Mouse (Mus musculus) cerebellum, adult 2 months (tissue): Measurements from ENCODE around the gene Cyp3a25.

Source experiments
- CTCF ChIP-seq: fragments of 200-500 bp; IDR thresholded peaks from 2 replicates; pipeline ENCODE4 v1.5.1; 2011; ENCODE audit warnings: low read depth, mild to moderate bottlenecking, control low read depth, low read length, moderate library complexity, borderline replicate concordance; ENCODE audit not compliant: insufficient read depth
- POLR2A ChIP-seq: fragments of 200-500 bp; IDR thresholded peaks from 2 replicates; pipeline ENCODE4 v1.6.1; 2011; ENCODE audit warnings: low read length, control low read depth, borderline replicate concordance; ENCODE audit not compliant: insufficient read depth

GRCm38 (mm10) chr5:146011251-146011650 is 1.8 kb upstream of the Cyp3a25 start:
- no peak for TF ChIP-seq CTCF
- TF ChIP-seq POLR2A = no peak
